Mouse (Mus musculus) intestine, postnatal 0 days (tissue): ENCODE measurements around the gene Klhl29. TPM values are rescaled to one million over a fixed set of nuclear protein-coding genes. Genes with fewer than 3 reads are reported as not detected.
A peak's percentile ranks its signal among the peaks of the same experiment; 100 is the strongest.

Experiments
- ATAC-seq: fragments of 200-750 bp; cut with Nextera tagmentation; 2 replicates; pipeline ENCODE4 v1.8.0; 2017; ENCODE audit warnings: mild to moderate bottlenecking, moderate TSS enrichment, moderate library complexity
- H3K27ac ChIP-seq: fragments of 300-500 bp; sonication (generic); 2 replicates; pipeline ENCODE4 v1.5.1; 2014; ENCODE audit warnings: mild to moderate bottlenecking, low read depth, low read length, moderate library complexity
- H3K27me3 ChIP-seq: fragments of 300-500 bp; sonication (generic); replicated peaks from 2 replicates; pipeline ENCODE4 v1.6.1; 2014; ENCODE audit warnings: low read length, mixed read lengths; ENCODE audit not compliant: control insufficient read depth, insufficient read depth
- H3K36me3 ChIP-seq: fragments of 300-500 bp; sonication (generic); 2 replicates; pipeline ENCODE4 v1.6.1; 2014; ENCODE audit warnings: mild to moderate bottlenecking, moderate library complexity; ENCODE audit not compliant: control insufficient read depth, insufficient read depth
- H3K4me1 ChIP-seq: fragments of 300-500 bp; sonication (generic); replicated peaks from 2 replicates; pipeline ENCODE4 v1.6.1; 2014; ENCODE audit warnings: antibody characterized with exemption, low read length, mixed read lengths; ENCODE audit not compliant: control insufficient read depth, insufficient read depth
- H3K4me2 ChIP-seq: fragments of 300-500 bp; sonication (generic); replicated peaks from 2 replicates; pipeline ENCODE4 v1.6.1; 2014; ENCODE audit warnings: low read depth, mild to moderate bottlenecking, moderate library complexity
- H3K4me3 ChIP-seq: fragments of 300-500 bp; sonication (generic); 2 replicates; pipeline ENCODE4 v1.5.1; 2014; ENCODE audit warnings: low read depth, low read length
- H3K9ac ChIP-seq: fragments of 300-500 bp; sonication (generic); 2 replicates; pipeline ENCODE4 v1.6.1; 2014; ENCODE audit warnings: mild to moderate bottlenecking, low read depth, low read length
- H3K9me3 ChIP-seq: fragments of 300-500 bp; sonication (generic); 2 replicates; pipeline ENCODE4 v1.6.1; 2016; ENCODE audit warnings: mixed run types; ENCODE audit not compliant: control insufficient read depth
- CTCF ChIP-seq: sonication (generic); IDR thresholded peaks from 2 replicates; pipeline ENCODE4 v1.5.1; 2016; ENCODE audit warnings: low read depth, mild to moderate bottlenecking, control low read depth, antibody characterized with exemption, moderate library complexity
- WGBS: fragments of 180-500 bp; shearing (Covaris S2); extraction: QIAGEN DNeasy Blood & Tissue Kit; methylation state at CpG from one replicate; pipeline ENCODE4 v1.1.7; 2014; 5-methylcytosine and 5-hydroxymethylcytosine counted together
- polyA plus RNA-seq: library from polyadenylated mRNA; unstranded; fragments of >200 nt; fragmentation: Nextera tagmentation; extraction: Ambion mirVana; gene quantifications from 2 replicates; pipeline ENCODE4 v1.2.1, GENCODE M21; 2015

Gene Klhl29
- polyA plus RNA-seq, 1 experiment from 2014 or later = 0.34 TPM

DNA sequence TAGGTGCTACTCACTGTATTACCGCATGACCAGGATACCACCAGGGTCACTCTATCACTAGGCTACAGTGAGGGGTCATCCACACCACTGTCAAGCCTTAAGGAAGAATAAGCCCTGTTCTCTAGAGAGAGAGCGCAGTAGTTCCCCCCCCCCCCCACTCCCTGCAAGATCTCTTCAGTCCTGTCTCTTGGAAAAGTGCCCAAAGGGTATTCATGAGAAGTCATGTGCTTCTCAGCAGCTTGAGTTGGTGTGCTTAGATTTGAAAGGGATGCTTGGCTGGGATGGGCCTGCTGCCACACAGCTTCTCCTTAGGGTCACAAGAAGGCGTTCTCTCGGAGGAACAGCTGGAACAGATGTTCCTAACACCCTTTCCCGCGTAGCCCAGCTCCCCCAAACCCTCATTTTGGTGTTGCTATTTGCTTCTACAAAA lies 100.0 kb downstream of the Klhl29 start:
- no peak overlapping the region for H3K4me2 ChIP-seq
- no peaks in the 10 kb centered on the region for H3K36me3 ChIP-seq
- no peaks in the 10 kb centered on the region for H3K27me3 ChIP-seq
- ATAC-seq = no peak
- H3K9me3 ChIP-seq = no peaks in the 10 kb centered on the region
- TF ChIP-seq CTCF = peak; percentile 19; the same call in 1 of the 2 replicates
- H3K27ac ChIP-seq = no peak overlapping the region
- H3K4me1 ChIP-seq = no peaks in the 10 kb centered on the region
- no peak overlapping the region for H3K9ac ChIP-seq
- H3K4me3 ChIP-seq = no peak overlapping the region
- 64% methylated on average over 6 of the region's 6 CpGs for whole genome bisulfite sequencing

DNA sequence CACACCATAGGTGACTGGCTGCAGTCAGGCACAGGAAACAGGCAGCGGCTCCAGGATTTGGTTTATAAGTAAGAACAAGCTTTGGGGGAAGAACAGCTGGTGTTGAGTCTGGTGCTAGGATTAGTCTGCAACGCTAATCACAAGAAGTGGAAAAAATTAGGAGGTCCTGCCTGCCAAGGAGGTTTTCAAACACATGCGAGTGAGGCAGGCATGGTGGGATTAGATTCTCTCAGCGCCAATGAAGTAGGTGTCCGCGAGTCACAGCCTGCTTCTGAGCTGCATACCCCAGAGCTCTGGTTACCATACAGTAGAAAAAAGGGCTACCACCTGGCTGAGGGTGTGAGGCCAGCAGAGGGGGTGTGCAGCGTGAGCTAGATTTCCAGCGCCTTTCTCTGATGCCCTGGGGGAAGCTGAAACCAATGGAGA lies 101.0 kb downstream of the Klhl29 start:
- 71% methylated on average over 8 of the region's 8 CpGs for WGBS
- no peak overlapping the region for H3K9ac ChIP-seq
- no peaks in the 10 kb centered on the region for H3K27me3 ChIP-seq
- no peak for ATAC-seq
- no peak overlapping the region for H3K4me2 ChIP-seq
- no peaks in the 10 kb centered on the region for H3K9me3 ChIP-seq
- H3K27ac ChIP-seq = no peak overlapping the region
- no peak for TF ChIP-seq CTCF
- H3K36me3 ChIP-seq = no peaks in the 10 kb centered on the region
- no peaks in the 10 kb centered on the region for H3K4me1 ChIP-seq
- no peak overlapping the region for H3K4me3 ChIP-seq

DNA sequence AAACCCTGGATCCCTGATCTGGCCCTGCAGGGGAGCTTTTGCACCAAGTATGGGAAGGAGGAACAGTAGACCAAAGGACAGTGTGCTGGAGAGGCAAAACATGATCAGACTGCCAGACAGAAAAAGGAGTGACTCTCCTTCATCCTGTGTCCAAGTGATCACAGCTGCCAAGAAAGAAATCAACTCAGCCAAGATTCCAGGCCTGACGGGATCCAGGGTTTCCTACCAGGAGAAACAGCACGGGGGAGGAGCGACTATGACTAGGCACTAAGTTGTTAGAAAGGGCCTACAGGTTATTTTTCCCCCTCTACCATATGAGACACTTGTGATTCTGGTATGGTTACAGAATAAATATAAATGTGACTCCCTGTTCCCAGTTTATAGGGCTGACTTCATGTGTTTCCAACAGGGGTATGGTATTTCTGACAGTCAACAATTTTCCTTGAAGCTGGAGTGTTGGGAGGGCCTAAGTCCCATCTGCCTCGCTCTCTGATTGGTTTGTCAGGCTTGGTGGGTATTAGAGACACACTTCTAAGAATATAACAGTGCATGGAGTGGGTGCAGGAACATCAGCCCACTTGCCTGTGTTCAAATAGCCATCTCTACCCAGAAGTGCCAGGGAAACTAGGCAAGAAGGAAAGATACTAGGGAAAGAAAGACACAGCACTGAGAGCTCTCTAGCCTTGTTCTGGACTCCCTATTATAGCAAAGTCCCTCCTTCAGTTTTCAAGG lies 102.0 kb downstream of the Klhl29 start:
- H3K4me1 ChIP-seq = no peaks in the 10 kb centered on the region
- H3K36me3 ChIP-seq = no peaks in the 10 kb centered on the region
- H3K4me2 ChIP-seq = no peak overlapping the region
- H3K27me3 ChIP-seq = no peaks in the 10 kb centered on the region
- ATAC-seq = no peak
- no peak overlapping the region for H3K4me3 ChIP-seq
- no peak overlapping the region for H3K9ac ChIP-seq
- no peak for TF ChIP-seq CTCF
- H3K9me3 ChIP-seq = no peaks in the 10 kb centered on the region
- no peak overlapping the region for H3K27ac ChIP-seq
- 79% methylated on average over 4 of the region's 4 CpGs for WGBS

DNA sequence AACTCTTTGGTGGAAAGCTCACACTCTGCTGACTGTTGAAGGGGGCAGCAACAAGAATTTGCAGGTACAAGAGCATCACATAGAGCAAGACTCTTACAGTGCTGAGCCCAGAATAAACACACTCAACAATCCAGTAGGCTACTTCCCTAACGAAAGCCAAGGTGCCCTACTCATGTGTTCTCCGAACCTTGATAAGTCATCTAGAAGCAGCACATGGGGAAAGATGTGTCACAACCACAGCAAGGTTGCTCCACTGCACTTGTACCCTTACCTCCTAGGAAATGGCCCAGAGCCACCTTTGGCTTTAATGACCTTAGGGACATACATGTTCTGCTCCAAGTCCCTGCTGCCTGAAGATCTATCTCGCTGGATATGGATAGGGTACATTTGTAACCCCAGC lies 105.0 kb downstream of the Klhl29 start:
- WGBS = 89% methylated on average over 3 of the region's 3 CpGs
- H3K4me2 ChIP-seq = no peak overlapping the region
- no peak overlapping the region for H3K9ac ChIP-seq
- H3K9me3 ChIP-seq = no peaks in the 10 kb centered on the region
- no peaks in the 10 kb centered on the region for H3K27me3 ChIP-seq
- H3K36me3 ChIP-seq = no peaks in the 10 kb centered on the region
- no peak overlapping the region for H3K27ac ChIP-seq
- ATAC-seq = no peak
- no peak overlapping the region for H3K4me3 ChIP-seq
- H3K4me1 ChIP-seq = no peaks in the 10 kb centered on the region
- TF ChIP-seq CTCF = no peak

DNA sequence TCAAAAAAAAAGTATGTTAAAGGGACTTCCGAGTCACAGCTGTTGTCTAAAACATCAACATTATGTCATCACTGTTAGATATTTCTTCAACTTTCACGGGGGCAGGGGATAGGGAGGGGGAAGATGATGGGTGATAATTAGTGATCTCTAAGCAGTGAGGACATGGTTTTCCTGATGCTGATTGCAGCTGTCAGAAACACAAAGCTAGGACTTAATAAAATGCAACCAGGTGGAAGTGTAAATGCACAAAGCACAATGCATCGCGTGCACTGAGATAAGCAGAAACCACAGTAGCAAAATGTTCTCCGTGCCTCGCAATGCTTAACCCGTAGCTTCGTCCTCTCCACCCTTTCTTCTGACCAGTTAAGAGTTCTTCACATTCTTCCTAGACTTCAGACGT lies 105.5 kb downstream of the Klhl29 start:
- no peak for ATAC-seq
- Histone ChIP-seq H3K9me3 (no peaks in the 10 kb centered on the region), H3K4me3 (no peak overlapping the region), H3K27me3 (no peaks in the 10 kb centered on the region), H3K4me1 (no peaks in the 10 kb centered on the region), H3K36me3 (no peaks in the 10 kb centered on the region), H3K4me2 (no peak overlapping the region), H3K27ac (no peak overlapping the region), H3K9ac (no peak overlapping the region)
- WGBS = 78% methylated on average over 9 of the region's 9 CpGs
- no peak for TF ChIP-seq CTCF

DNA sequence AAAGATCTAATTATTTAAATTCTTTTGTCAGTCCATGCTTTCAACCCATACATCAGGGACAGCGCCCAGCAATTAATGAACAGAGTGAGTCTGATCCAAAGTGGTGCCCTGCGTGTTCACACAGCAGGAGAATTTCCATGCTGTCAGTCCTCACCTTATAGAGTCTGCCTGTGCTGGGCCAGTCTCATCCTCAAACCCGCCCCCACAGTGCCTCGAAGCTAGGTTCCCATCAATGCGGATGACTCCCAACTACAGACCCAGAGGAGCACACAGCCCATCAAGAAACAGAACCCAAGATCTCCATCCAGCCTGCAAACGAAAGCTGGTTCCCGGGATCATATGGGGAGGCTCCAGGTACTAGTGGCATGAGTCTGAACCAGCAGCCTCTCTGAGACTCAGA lies 106.4 kb downstream of the Klhl29 start:
- H3K4me2 ChIP-seq = no peak overlapping the region
- no peak for ATAC-seq
- H3K36me3 ChIP-seq = no peaks in the 10 kb centered on the region
- no peaks in the 10 kb centered on the region for H3K27me3 ChIP-seq
- WGBS = 91% methylated on average over 7 of the region's 7 CpGs
- no peak overlapping the region for H3K4me3 ChIP-seq
- H3K9me3 ChIP-seq = no peaks in the 10 kb centered on the region
- H3K9ac ChIP-seq = no peak overlapping the region
- no peak overlapping the region for H3K27ac ChIP-seq
- TF ChIP-seq CTCF = no peak
- H3K4me1 ChIP-seq = no peaks in the 10 kb centered on the region
